Comparison of ENCODE assay signal across 24 mouse cellular contexts in genomic region chr6:66948111-66948510, GRCm38 (mm10).
"Had no signal": no experiment of that assay in that cellular context is flagged by ENCODE, and none has a peak within 500 bp of the region (broad histone marks: within the 10 kb centered on the region; RNA-seq: fewer than 3 reads in every experiment).

No protein-coding gene starts in this region.

- DNase-seq: gastrocnemius, postnatal 14 days; gastrocnemius, postnatal 36 days; heart, adult 2 months; heart, postnatal 14 days; heart, postnatal 36 days; kidney, adult 18-20 months; kidney, adult 8-10 months; kidney, postnatal 10 days; kidney, postnatal 25 days; kidney, postnatal 4 days; liver had no signal

- H3K27ac ChIP-seq: heart, adult 2 months; heart, embryonic 13.5 days; heart, embryonic 15.5 days; hindbrain, embryonic 10.5 days; hindbrain, embryonic 12.5 days; hindbrain, embryonic 14.5 days; intestine, embryonic 15.5 days; layer of hippocampus, adult 2 months; left cerebral cortex, adult 2 months; limb, embryonic 10.5 days; limb, embryonic 12.5 days had no signal

- H3K36me3 ChIP-seq: heart, embryonic 13.5 days; heart, embryonic 15.5 days; hindbrain, embryonic 10.5 days; hindbrain, embryonic 12.5 days; intestine, embryonic 15.5 days; limb, embryonic 10.5 days; limb, embryonic 12.5 days had no signal

- H3K27me3 ChIP-seq: heart, embryonic 13.5 days; heart, embryonic 15.5 days; hindbrain, embryonic 12.5 days; intestine, embryonic 15.5 days; limb, embryonic 12.5 days had no signal

- H3K4me3 ChIP-seq: heart, adult 2 months; heart, embryonic 13.5 days; heart, embryonic 15.5 days; hindbrain, embryonic 10.5 days; hindbrain, embryonic 12.5 days; intestine, embryonic 15.5 days; layer of hippocampus, adult 2 months; left cerebral cortex, adult 2 months; limb, embryonic 10.5 days; limb, embryonic 12.5 days had no signal

- H3K9ac ChIP-seq: heart, embryonic 13.5 days; heart, embryonic 15.5 days; hindbrain, embryonic 12.5 days; hindbrain, embryonic 14.5 days; intestine, embryonic 15.5 days; limb, embryonic 12.5 days had no signal

- ATAC-seq: hindbrain, embryonic 16.5 days; inflammation-experienced regulatory T-cells, adult 6 months; intestine, embryonic 15.5 days; intestine, postnatal 0 days had no signal

- H3K9me3 ChIP-seq: heart, embryonic 13.5 days; heart, embryonic 15.5 days; hindbrain, embryonic 10.5 days; hindbrain, embryonic 12.5 days; intestine, embryonic 15.5 days; limb, embryonic 10.5 days; limb, embryonic 12.5 days had no signal
